In the genomic region with DNA sequence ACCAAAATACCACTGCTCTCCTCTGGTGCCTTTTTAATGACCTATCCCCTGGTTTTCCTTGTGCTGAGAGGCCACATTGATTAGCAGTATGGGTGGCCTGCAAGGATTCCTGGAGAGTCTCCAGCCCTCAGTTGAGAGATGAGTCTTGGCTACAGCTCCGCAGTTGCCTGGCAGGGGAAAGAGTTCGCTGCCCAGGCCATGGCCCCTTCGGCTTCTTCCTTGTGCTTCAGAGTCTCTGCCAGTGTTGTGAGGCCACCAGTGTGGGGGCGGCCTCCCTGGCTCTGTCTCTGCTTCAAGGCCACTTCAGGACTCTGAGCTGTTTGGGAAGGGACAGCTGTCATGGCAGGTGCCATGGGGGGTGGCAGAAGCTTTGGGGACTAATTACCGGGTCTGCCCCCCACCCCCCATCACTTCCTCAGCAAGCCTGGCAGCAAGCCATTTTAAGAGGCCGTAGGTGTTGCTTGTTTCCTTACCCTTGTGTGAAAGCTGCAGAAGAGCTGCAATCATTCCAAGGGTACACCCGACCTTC, we compare ENCODE assay signal across 14 mouse cellular contexts.
DNase-seq lines count a peak whose midpoint lies in the region; ATAC-seq and TF ChIP-seq lines count a peak whose summit lies in the region.
"Had no signal": no experiment of that assay in that cellular context is flagged by ENCODE, and none has a peak within 500 bp of the region (broad histone marks: within the 10 kb centered on the region; RNA-seq: fewer than 3 reads in every experiment).

No protein-coding gene starts in this region.

- H3K9ac ChIP-seq in forebrain, postnatal 0 days = no peak overlapping the region
- H3K9ac ChIP-seq in forebrain, embryonic 11.5 days (ENCODE audit: low read length) = no peak overlapping the region
- no peak overlapping the region for H3K9ac ChIP-seq in midbrain, postnatal 0 days (replicated peaks; ENCODE audit: low read length, poor library complexity, severe bottlenecking)
- no peak overlapping the region for H3K9ac ChIP-seq in midbrain, embryonic 11.5 days (ENCODE audit: low read length)
- H3K9ac ChIP-seq: liver, embryonic 12.5 days had no signal

- WGBS in forebrain, postnatal 0 days = 57% methylated on average over 7 of the region's 7 CpGs
- WGBS in forebrain, embryonic 11.5 days = 92% methylated on average over 7 of the region's 7 CpGs
- WGBS in midbrain, postnatal 0 days = 80% methylated on average over 7 of the region's 7 CpGs
- WGBS in midbrain, embryonic 11.5 days = 84% methylated on average over 7 of the region's 7 CpGs
- WGBS in forebrain, embryonic 10.5 days = 89% methylated on average over 7 of the region's 7 CpGs

- TF ChIP-seq CTCF in forebrain, postnatal 0 days (IDR thresholded peaks at IDR 0.05; ENCODE audit: low read depth) = no peak
- no peak for TF ChIP-seq CTCF in midbrain, postnatal 0 days (IDR thresholded peaks at IDR 0.05)

- no peaks in the 10 kb centered on the region for H3K36me3 ChIP-seq in forebrain, postnatal 0 days (ENCODE audit: insufficient read depth)
- H3K36me3 ChIP-seq in forebrain, embryonic 11.5 days (ENCODE audit: control insufficient read depth, insufficient read depth, low read length) = no peaks in the 10 kb centered on the region
- no peaks in the 10 kb centered on the region for H3K36me3 ChIP-seq in midbrain, postnatal 0 days (ENCODE audit: insufficient read depth, low read length)
- H3K36me3 ChIP-seq in midbrain, embryonic 11.5 days (ENCODE audit: control insufficient read depth, insufficient read depth, low read length) = no peaks in the 10 kb centered on the region
- no peaks in the 10 kb centered on the region for H3K36me3 ChIP-seq in forebrain, embryonic 10.5 days (replicated peaks)
- H3K36me3 ChIP-seq: liver, embryonic 12.5 days had no signal

- H3K4me1 ChIP-seq in forebrain, postnatal 0 days (ENCODE audit: insufficient read depth) = no peaks in the 10 kb centered on the region
- no peaks in the 10 kb centered on the region for H3K4me1 ChIP-seq in forebrain, embryonic 11.5 days (replicated peaks; ENCODE audit: control insufficient read depth, insufficient read depth, low read length)
- no peaks in the 10 kb centered on the region for H3K4me1 ChIP-seq in midbrain, postnatal 0 days (ENCODE audit: insufficient read depth, low read length)
- no peaks in the 10 kb centered on the region for H3K4me1 ChIP-seq in midbrain, embryonic 11.5 days (ENCODE audit: control insufficient read depth, insufficient read depth, low read length)
- no peaks in the 10 kb centered on the region for H3K4me1 ChIP-seq in forebrain, embryonic 10.5 days
- H3K4me1 ChIP-seq: liver, embryonic 12.5 days had no signal

- no peaks in the 10 kb centered on the region for H3K27me3 ChIP-seq in forebrain, postnatal 0 days (ENCODE audit: insufficient read depth, low read length)
- H3K27me3 ChIP-seq in forebrain, embryonic 11.5 days (ENCODE audit: control insufficient read depth, insufficient read depth, low read length) = no peaks in the 10 kb centered on the region
- no peaks in the 10 kb centered on the region for H3K27me3 ChIP-seq in midbrain, postnatal 0 days (ENCODE audit: insufficient read depth, low read length)
- no peaks in the 10 kb centered on the region for H3K27me3 ChIP-seq in midbrain, embryonic 11.5 days (ENCODE audit: control insufficient read depth, insufficient read depth, low read length)
- no peaks in the 10 kb centered on the region for H3K27me3 ChIP-seq in forebrain, embryonic 10.5 days (ENCODE audit: poor library complexity, severe bottlenecking)
- H3K27me3 ChIP-seq: liver, embryonic 12.5 days; Patski had no signal

- no peaks in the 10 kb centered on the region for H3K9me3 ChIP-seq in forebrain, postnatal 0 days (ENCODE audit: low read length)
- no peaks in the 10 kb centered on the region for H3K9me3 ChIP-seq in forebrain, embryonic 11.5 days (ENCODE audit: control insufficient read depth, low read length)
- H3K9me3 ChIP-seq in midbrain, postnatal 0 days (ENCODE audit: low read length) = no peaks in the 10 kb centered on the region
- H3K9me3 ChIP-seq in midbrain, embryonic 11.5 days (ENCODE audit: control insufficient read depth, low read length) = no peaks in the 10 kb centered on the region
- H3K9me3 ChIP-seq in forebrain, embryonic 10.5 days = no peaks in the 10 kb centered on the region
- H3K9me3 ChIP-seq: liver, embryonic 12.5 days had no signal

- no peak overlapping the region for H3K4me3 ChIP-seq in forebrain, postnatal 0 days (ENCODE audit: low read depth, low read length)
- H3K4me3 ChIP-seq in forebrain, embryonic 11.5 days (ENCODE audit: low read depth, low read length) = no peak overlapping the region
- H3K4me3 ChIP-seq in midbrain, postnatal 0 days (ENCODE audit: low read depth, low read length) = no peak overlapping the region
- no peak overlapping the region for H3K4me3 ChIP-seq in midbrain, embryonic 11.5 days (ENCODE audit: low read depth, low read length)
- no peak overlapping the region for H3K4me3 ChIP-seq in forebrain, embryonic 10.5 days
- H3K4me3 ChIP-seq: liver, embryonic 12.5 days had no signal

- H3K4me2 ChIP-seq in forebrain, postnatal 0 days (ENCODE audit: low read depth) = no peak overlapping the region
- no peak overlapping the region for H3K4me2 ChIP-seq in forebrain, embryonic 11.5 days (ENCODE audit: low read depth, low read length, severe bottlenecking)
- H3K4me2 ChIP-seq in midbrain, postnatal 0 days (ENCODE audit: low read depth, low read length, poor library complexity, severe bottlenecking) = no peak overlapping the region
- no peak overlapping the region for H3K4me2 ChIP-seq in midbrain, embryonic 11.5 days
- H3K4me2 ChIP-seq: liver, embryonic 12.5 days had no signal

- no peak overlapping the region for H3K27ac ChIP-seq in forebrain, postnatal 0 days (ENCODE audit: low read depth, low read length)
- no peak overlapping the region for H3K27ac ChIP-seq in forebrain, embryonic 11.5 days (ENCODE audit: low read depth, low read length)
- no peak overlapping the region for H3K27ac ChIP-seq in midbrain, postnatal 0 days (ENCODE audit: low read depth, low read length)
- no peak overlapping the region for H3K27ac ChIP-seq in midbrain, embryonic 11.5 days (ENCODE audit: low read depth, low read length)
- no peak overlapping the region for H3K27ac ChIP-seq in forebrain, embryonic 10.5 days
- H3K27ac ChIP-seq: liver, embryonic 12.5 days; stomach, postnatal 0 days had no signal

- no peak for DNase-seq in forebrain, postnatal 0 days
- DNase-seq in forebrain, embryonic 11.5 days (ENCODE audit: low spot score) = no peak
- peak; percentile 59 for DNase-seq in midbrain, postnatal 0 days (ENCODE audit: low spot score)
- DNase-seq in midbrain, embryonic 11.5 days (ENCODE audit: low spot score, missing footprints) = no peak
- DNase-seq in cerebellum, postnatal 10 days = peak; percentile 49 to 66
- DNase-seq in lung, postnatal 10 days = peak; percentile 10
- DNase-seq in forebrain, embryonic 10.5 days (ENCODE audit: extremely low spot score, low spot score) = no peak
- no peak for DNase-seq in gastrocnemius, postnatal 25 days
- DNase-seq: kidney, adult 11 months; kidney, postnatal 36 days; thymus, postnatal 36 days had no signal

- ATAC-seq in forebrain, postnatal 0 days = peak; percentile 62; the same call in 1 of the 2 replicates
- ATAC-seq in forebrain, embryonic 11.5 days (replicated peaks; ENCODE audit: low FRiP score) = no peak
- peak; percentile 44 for ATAC-seq in midbrain, postnatal 0 days (ENCODE audit: low FRiP score)
- no peak for ATAC-seq in midbrain, embryonic 11.5 days (ENCODE audit: low FRiP score)
- ATAC-seq: liver, embryonic 12.5 days; Patski had no signal

Comparison
In these comparisons a context has a peak if more than half of its experiments do, and no peak if none do; other contexts are left out.
1. ATAC-seq: peak in forebrain, postnatal 0 days (single experiment) and midbrain, postnatal 0 days (single experiment); none in forebrain, embryonic 11.5 days (single experiment) and midbrain, embryonic 11.5 days (single experiment).
2. DNase-seq: peak in midbrain, postnatal 0 days (single experiment), cerebellum, postnatal 10 days (2 of 2) and lung, postnatal 10 days (single experiment); none in forebrain, postnatal 0 days (single experiment), forebrain, embryonic 11.5 days (single experiment), midbrain, embryonic 11.5 days (single experiment), forebrain, embryonic 10.5 days (single experiment) and gastrocnemius, postnatal 25 days (single experiment).